Mouse (Mus musculus) layer of hippocampus, adult 9-10 months (tissue): ENCODE measurements at regions not wholly inside any gene's neighbourhood (a gene's known extent, or its start where the extent isn't known, plus 50 kb on each side); places are given as distances from the start of the nearest gene placed in this dataset.
A peak's percentile ranks its signal among the peaks of the same experiment; 100 is the strongest.

Experiments used
- DNase-seq: peaks from one replicate; pipeline ENCODE4 v3.0.0; 2022; ENCODE audit warnings: low spot score

DNA sequence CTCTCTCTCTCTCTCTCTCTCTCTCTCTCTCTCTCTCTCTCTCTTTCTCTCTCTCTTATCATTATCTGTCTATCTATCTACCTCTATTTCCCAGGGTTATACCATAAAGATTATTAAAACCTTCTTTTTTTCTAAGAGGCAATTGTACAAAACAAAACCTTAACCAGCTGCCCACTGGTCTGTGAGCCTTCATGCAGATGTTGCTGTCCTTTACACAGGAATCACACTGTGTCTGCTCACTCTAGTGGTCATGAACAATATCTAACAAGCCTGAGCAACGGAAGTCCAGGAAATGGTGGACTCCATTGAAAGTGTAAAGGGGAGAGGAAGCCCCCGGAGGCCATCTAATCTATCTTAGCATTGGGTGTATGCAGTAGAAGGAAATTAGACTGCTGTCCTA, 156.9 kb upstream of the Sox11 start:
- DNase-seq, result no peak

- DNase-seq, result no peak
Measured at GRCm38 (mm10) chr12:27496826-27497557, 154.6 kb upstream of the Sox11 start.

DNA sequence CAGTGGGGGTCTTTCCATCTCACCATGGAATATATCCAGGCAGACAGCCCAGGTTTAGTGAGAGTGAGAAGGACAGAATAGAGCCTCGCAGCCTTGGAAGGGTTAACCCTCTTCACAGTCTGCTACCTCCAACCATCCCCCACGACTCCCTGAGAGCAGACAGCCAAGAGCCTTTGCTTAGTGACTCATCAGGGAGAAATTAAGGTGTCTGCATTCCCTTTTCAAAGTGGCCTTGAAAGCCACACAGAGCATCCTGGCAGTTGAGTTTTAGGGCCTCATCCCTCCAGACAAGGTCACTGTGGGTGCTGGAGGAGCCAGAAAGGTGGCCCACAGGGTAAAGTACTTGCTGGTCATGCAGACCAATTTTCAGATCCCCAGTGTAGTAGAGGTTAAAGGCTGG, 149.9 kb upstream of the Sox11 start:
- no peak for DNase-seq

DNA sequence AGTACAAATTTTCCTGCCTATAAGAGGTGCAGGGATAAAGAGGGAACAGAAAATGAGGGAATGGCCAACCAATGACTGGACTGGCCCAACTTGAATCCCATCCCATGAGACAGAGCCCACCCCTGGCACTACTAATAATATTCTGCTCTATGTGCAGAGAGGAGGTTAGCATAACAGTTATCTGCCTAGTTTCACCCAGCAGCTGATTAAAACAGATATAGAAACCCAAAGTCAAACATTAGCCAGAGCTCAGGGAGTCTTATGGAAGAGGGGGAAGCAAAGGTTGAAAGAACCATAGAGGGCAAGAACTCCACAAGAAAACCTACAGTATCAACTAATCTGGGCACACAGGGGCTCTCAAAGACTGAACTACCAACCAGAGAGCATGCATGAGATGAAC, 138.9 kb upstream of the Sox11 start:
- no peak for DNase-seq

DNA sequence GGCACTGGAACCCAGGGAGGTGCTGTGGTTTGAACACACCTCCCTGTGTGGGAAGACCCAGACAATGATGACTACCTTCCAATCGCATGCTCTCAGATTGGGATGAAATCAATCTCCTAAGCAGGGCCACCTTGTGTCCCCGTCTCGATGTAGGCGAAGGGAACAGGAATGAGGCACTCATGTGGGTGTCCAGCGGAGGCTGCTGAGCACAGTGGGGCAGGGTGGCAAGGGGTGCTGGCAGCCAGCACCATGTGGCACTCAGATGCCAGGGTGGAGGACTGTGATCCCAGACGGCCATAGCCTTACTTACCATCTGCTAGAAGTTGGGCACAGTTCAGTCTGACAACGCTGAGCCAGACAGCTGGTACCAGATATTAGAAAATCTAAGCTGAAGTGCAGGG, 137.2 kb upstream of the Sox11 start:
- peak; percentile 21 for DNase-seq

DNA sequence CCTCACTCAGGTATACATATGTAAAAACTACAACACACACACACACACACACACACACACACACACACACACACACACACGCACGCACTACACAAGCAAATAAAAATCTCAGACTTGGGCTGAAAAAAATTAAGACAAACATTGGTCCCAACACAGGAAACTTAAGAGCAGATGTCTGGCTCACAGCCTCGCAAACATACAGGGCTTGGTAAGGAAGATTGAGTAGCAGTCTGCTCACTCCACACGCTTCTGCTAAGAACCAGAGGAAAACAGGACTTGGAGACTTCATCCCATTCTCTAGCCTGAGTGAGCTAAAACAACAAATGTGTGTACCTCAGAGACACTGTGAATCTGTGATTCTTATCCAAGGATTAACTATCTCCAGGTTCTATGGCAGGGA, 132.3 kb upstream of the Sox11 start:
- no peak for DNase-seq

DNA sequence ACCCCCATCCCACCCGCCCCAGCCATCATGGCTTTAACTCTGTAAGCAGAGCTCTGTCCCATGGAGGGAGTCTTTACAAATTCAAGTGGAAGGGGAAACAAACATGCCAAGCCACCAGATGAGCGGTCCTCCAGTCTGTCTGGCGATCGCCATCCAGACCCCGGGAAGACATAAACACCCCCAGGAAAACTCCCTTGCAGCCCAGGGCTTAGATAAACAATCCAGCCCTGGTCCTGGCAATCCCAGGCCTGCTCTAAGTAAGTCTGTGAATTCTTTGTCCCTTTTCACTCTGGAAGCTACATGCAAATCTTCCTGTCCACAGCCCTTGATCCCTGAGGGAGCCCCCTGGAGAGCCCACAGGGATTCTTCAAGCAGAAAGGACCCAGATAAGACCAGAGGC, 129.2 kb upstream of the Sox11 start:
- no peak for DNase-seq

GRCm38 (mm10) chr12:27470346-27470745, 128.0 kb upstream of the Sox11 start:
- no peak for DNase-seq

GRCm38 (mm10) chr12:27468782-27469181, 126.4 kb upstream of the Sox11 start:
- DNase-seq, result no peak

DNA sequence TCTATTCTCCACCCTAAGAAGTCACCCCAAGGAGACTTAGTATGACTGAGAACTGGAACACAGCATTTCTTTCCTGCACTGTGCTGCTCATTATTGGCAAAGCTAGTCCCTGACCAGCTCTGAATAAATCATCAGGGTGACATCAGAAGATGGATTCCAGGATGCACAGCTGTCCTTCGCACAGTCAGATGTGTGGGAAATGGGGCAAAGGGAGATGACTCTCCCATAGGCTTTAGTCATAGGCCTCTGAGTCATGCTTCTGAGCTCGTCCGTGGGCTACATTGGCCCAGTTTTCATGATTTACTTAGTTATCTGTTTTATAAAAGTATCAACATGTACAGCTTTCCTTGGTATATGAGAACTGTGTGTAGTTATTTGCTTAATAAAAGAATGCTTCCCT, 125.8 kb upstream of the Sox11 start:
- DNase-seq, result no peak

DNA sequence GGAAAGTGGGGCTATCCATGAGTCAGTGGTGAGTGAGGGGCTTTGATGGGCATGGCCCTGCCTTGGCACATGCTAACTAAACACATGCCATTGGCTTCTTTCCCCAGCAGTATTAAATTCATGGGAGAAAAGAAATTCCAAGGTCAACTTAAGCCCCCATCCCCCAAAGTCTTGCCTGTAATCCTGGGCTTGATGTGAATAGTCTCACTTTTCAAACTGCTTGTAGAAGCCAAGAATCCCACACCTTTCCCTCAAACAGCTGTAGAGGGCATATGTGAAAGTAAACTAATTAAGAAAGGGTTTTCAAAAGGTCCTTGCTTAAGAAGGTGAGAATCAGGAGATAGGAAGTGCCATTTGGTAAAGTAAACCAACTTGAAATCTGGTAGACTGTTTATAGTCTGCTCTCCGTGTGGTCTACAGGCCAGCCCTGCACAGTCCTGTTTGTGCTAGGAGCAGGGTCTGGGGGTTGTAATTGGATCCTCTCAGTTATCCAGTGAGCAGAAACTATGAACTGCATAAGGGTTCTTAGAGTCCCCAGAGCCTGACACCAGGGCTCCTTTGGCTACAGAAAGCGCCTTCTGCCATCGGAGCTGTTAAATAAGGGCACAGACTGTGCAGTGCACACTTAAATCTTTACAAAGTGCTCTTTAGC, 123.3 kb upstream of the Sox11 start:
- no peak for DNase-seq

DNA sequence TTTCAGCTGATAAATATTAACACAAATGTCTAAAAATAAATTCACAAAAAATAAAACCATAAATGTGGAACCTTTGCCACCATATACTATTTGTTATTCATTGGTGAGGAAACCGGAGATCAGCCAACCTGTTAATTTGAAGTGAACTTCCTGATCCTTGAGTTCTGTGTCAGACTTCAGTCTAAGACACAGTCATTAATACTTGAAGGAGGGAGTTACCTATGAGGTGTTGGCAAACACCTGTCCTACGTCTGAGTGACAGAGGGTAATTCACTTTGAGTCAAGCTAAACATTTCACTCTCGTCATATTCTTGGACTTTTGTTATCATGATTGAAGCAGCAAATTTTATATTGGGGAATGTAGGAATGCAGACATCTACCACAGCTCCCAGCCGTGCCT, 116.3 kb upstream of the Sox11 start:
- no peak for DNase-seq

DNA sequence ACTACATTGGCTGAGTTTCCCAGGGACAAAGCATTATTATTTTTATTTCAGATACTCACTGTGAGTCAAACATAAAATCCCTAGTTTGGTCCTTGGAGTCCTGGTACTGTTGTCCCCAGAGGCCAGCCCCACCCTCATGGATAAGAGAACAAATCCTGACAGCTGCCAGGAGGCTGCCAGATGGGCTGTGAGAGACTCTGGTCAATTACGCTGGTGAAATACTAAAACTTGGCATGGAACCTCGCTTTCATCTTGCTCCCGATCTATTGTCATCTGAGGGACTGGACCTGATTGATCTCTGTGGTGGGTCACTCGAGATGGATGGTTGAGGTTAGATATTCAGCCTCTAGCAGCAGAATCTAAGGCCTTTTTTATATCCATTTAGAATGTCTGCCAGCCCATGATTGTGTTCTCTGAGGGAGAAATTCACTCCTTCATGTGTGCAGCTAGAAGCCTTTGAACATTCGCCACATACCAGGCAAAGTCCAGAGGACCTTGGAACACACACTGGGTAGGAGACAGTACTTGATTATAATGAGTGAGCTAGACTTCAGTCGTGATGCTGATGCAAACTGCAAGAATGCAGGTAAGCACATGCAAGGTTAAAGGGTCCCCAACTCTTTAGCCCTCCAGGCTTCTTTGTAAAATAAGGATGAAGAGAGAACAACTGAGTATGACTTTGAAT, 95.4 kb upstream of the Sox11 start:
- no peak for DNase-seq

DNA sequence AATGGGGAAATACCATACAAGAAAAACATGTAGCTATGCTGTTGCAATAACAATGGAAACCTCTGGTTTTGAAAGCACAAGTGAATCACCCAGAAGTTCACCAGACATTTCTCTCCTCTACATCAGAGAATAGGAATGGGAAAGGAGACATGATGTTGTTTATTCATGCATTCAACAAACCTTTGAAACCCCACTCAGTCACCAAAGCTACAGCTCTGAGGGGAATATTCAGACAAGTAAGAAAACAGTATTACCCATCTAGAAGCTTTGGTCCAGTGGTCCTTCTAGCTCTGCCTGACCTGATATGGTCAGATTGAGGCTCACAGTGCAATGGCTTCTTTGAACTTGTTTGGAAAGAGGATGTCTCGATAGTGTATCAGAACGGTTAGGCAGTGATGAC, 89.0 kb upstream of the Sox11 start:
- DNase-seq, result no peak

DNA sequence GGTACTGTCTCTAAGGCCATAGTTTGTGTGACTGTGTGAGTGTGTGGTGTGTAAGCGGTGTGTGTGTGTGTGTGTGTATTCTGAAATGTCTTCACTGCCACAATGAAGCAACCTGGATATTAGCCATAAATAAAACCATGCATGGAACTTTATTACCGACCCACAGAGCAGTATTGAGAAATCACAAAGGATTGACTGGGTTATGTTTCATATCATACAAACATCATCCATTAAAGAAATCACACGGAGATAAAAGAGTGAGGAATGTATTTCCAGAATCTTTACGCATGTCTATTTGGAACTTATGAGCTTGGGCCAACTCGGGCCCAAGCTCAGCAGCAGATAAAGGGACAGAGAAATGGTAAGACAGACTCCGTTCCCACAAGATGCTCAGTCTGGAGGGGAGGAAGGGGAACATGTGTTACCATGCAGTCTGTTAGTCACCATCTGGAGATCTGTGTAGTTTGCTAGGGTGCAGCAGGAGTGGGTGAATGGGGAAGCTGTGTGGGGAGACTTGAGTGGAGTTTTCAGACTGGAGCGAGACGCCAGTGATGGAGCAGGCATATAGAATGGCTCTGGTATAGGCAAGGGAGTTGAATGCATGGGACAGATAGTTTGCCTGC, 75.1 kb upstream of the Sox11 start:
- peak; percentile 46 for DNase-seq

DNA sequence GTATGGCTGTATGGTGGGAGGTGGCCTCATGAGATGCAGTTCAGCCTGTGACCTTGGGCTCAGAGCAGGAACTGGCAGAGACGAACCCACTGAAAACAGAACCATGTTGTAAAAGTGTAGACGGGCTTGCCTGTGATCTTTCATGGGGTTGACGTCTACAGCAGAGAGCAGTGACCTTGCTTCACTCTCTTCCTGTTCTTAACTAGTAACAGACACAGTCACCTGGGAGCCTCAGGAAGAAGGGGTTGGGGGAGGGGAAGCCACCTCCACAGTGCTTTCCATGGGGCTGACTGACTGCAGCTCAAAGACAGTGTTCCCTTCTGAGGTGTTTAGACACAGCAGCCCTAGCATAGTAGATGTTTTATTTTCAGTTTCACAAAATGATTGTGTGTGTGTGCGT, 68.2 kb upstream of the Sox11 start:
- DNase-seq, result no peak

GRCm38 (mm10) chr12:27408440-27408839, 66.1 kb upstream of the Sox11 start:
- no peak for DNase-seq

- no peak for DNase-seq
Measured at GRCm38 (mm10) chr12:27399392-27399791, 57.0 kb upstream of the Sox11 start.
